Mouse (Mus musculus) gastrocnemius, adult 2 months (tissue): ENCODE results near the gene Tmem30c. TPM values are rescaled to one million over a fixed set of nuclear protein-coding genes. Genes with fewer than 3 reads are reported as not detected.

ENCODE experiments used
- DNase-seq: peaks from one replicate; pipeline ENCODE4 v3.0.0; 2022
- H3K27ac ChIP-seq: fragments of 200-600 bp; 2 replicates; pipeline ENCODE4 v1.8.1; 2022; ENCODE audit warnings: mild to moderate bottlenecking
- H3K4me3 ChIP-seq: fragments of 200-600 bp; 2 replicates; pipeline ENCODE4 v1.8.1; 2022; ENCODE audit warnings: mild to moderate bottlenecking, moderate library complexity
- CTCF ChIP-seq: fragments of 200-600 bp; IDR thresholded peaks from 2 replicates; pipeline ENCODE4 v1.8.1; 2022; ENCODE audit warnings: antibody characterized with exemption, mild to moderate bottlenecking, moderate library complexity
- intact Hi-C: fragments of 180-260 bp; cut with DNase I; formaldehyde crosslinking; loops from one replicate; pipeline ENCODE4 v1.15.1; 2025
- total RNA-seq, 2 experiments: library from RNA; stranded (reverse); gene quantifications; 2 replicates each; pipeline ENCODE4 v1.2.3; 2021

The Tmem30c gene
- total RNA-seq, 2 experiments from 2014 or later, result not detected

- Histone ChIP-seq H3K27ac (peak overlapping the region; percentile 38; the same call in 1 of the 2 replicates), H3K4me3 (peak overlapping the region; percentile 41)
- TF ChIP-seq CTCF, result no peak
- intact Hi-C loops, result no loop called here
- DNase-seq, result no peak
Measured at GRCm38 (mm10) chr16:57280221-57281217, 12.1 kb downstream of the Tmem30c start.

GRCm38 (mm10) chr16:57278976-57279626 lies 13.6 kb downstream of the Tmem30c start:
- TF ChIP-seq CTCF, result no peak
- Histone ChIP-seq H3K27ac (no peak overlapping the region), H3K4me3 (no peak overlapping the region)
- intact Hi-C loops, result no loop called here
- no peak for DNase-seq

DNA sequence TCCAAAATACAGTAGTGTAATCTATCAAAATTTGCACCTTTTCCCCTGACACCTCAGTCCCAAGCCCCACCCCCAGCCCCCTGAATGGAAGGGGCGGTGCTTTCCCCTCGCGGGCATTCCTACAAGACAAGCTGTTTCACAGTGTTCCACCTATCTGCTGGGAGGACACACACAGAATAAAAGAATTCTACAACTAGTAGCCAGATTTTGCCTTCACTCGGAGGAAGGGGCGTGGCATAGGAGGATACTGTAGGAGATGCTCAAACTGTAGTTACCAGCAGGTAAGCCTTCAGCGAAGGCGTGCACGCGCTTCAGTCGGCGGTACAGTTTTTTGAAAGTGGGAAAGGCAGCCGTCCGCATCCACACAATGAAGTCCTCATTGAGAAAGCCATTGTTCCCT lies 22.9 kb downstream of the Tmem30c start:
- no peak overlapping the region for H3K27ac ChIP-seq
- intact Hi-C loops, result no loop called here
- no peak overlapping the region for H3K4me3 ChIP-seq
- DNase-seq, result no peak
- TF ChIP-seq CTCF, result no peak

GRCm38 (mm10) chr16:57268058-57268841 lies 24.4 kb downstream of the Tmem30c start:
- no peak for TF ChIP-seq CTCF
- peak overlapping the region; percentile 74 for H3K27ac ChIP-seq
- intact Hi-C loops, result no loop called here
- no peak overlapping the region for H3K4me3 ChIP-seq
- no peak for DNase-seq

GRCm38 (mm10) chr16:57267068-57267467 lies 25.6 kb downstream of the Tmem30c start:
- DNase-seq, result peak; percentile 44
- Histone ChIP-seq H3K4me3 (no peak overlapping the region), H3K27ac (peak overlapping the region; percentile 78)
- no peak for TF ChIP-seq CTCF
- intact Hi-C loops, result no loop called here

- Histone ChIP-seq H3K4me3 (no peak overlapping the region), H3K27ac (no peak overlapping the region)
- intact Hi-C loops, result no loop called here
- no peak for TF ChIP-seq CTCF
- DNase-seq, result no peak
Measured at GRCm38 (mm10) chr16:57260152-57260551, 32.5 kb downstream of the Tmem30c start.

- Histone ChIP-seq H3K4me3 (no peak overlapping the region), H3K27ac (no peak overlapping the region)
- no peak for DNase-seq
- no peak for TF ChIP-seq CTCF
- intact Hi-C loops, result no loop called here
Measured at GRCm38 (mm10) chr16:57259356-57260083, 33.1 kb downstream of the Tmem30c start.

GRCm38 (mm10) chr16:57251589-57252421 lies 40.9 kb downstream of the Tmem30c start:
- DNase-seq, result peak; percentile 35
- TF ChIP-seq CTCF, result no peak
- H3K4me3 ChIP-seq, result no peak overlapping the region
- intact Hi-C loops, result no loop called here
- H3K27ac ChIP-seq, result peak overlapping the region; percentile 80

GRCm38 (mm10) chr16:57250991-57251390 lies 41.7 kb downstream of the Tmem30c start:
- no peak for DNase-seq
- TF ChIP-seq CTCF, result no peak
- intact Hi-C loops, result no loop called here
- Histone ChIP-seq H3K4me3 (no peak overlapping the region), H3K27ac (peak overlapping the region; percentile 80)

DNA sequence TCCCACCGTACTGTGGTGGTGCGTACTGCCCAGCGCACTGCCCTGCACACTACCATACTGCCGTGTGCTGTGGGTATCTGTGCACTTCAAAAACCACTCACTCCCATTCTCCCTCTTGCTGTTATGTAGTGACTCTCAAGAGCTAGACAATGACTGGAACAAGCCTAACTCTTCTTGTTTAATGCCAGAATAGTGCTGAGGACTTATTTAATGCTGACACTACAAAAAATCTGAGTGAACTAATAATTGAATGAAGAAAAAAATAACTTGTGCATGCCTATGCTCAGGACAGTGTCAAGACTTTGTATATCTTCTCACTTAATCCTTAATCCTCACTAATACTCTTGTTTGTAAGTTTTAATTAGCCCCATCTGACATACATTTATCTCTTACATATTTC lies 45.2 kb downstream of the Tmem30c start:
- no peak for TF ChIP-seq CTCF
- H3K4me3 ChIP-seq, result no peak overlapping the region
- intact Hi-C loops, result no loop called here

GRCm38 (mm10) chr16:57246596-57246995 lies 46.1 kb downstream of the Tmem30c start:
- no peak for TF ChIP-seq CTCF

More for the DNA sequence above, 45.2 kb downstream of the Tmem30c start:
- DNase-seq, result no peak
- H3K27ac ChIP-seq, result no peak overlapping the region; the same call in 1 of the 2 replicates

More at GRCm38 (mm10) chr16:57246596-57246995, 46.1 kb downstream of the Tmem30c start:
- intact Hi-C loops, result no loop called here
- DNase-seq, result peak; percentile 30
- H3K4me3 ChIP-seq, result no peak overlapping the region
- H3K27ac ChIP-seq, result peak overlapping the region; percentile 12; the same call in 1 of the 2 replicates
